Mouse (Mus musculus): Measurements from ENCODE around the gene BC005561. TPM values are rescaled to one million over a fixed set of nuclear protein-coding genes. Genes with fewer than 3 reads are reported as not detected.

The BC005561 gene
- 1.5 TPM for polyA plus RNA-seq (2017; shearing (Covaris generic))

GRCm38 (mm10) chr5:104508195-104508891 lies at the start of gene BC005561:
TSS of gene BC005561 (plus strand) at chr5:104508352.

GRCm38 (mm10) chr5:104458832-104459705 lies 49.1 kb upstream of the BC005561 start, which contains the start of gene Pkd2:
TSS of gene Pkd2 (plus strand) at chr5:104459450.

Other genes starting within 250 kb of the BC005561 start
- gene Ibsp, start 209.2 kb upstream of the BC005561 start, polyA plus RNA-seq (2017; shearing (Covaris generic)): not detected
- not detected for gene Mepe, start 183.0 kb upstream of the BC005561 start, polyA plus RNA-seq (2017; shearing (Covaris generic))
- 0.33 TPM for gene Spp1, start 73.2 kb upstream of the BC005561 start, polyA plus RNA-seq (2017; shearing (Covaris generic))
- 0.07 TPM for gene Pkd2, start 48.9 kb upstream of the BC005561 start, polyA plus RNA-seq (2017; shearing (Covaris generic))

Data from activated CD4-positive, CD25-positive, alpha-beta regulatory T cell, adult 9 weeks (primary cell).